Mouse (Mus musculus): Measurements from ENCODE around the gene Prc1.
"Not testable (repeated sequence)": the region's sequence is repeated elsewhere in the genome, so short reads cannot be mapped to it uniquely, and the experiment has no call there.

The Prc1 gene

DNA sequence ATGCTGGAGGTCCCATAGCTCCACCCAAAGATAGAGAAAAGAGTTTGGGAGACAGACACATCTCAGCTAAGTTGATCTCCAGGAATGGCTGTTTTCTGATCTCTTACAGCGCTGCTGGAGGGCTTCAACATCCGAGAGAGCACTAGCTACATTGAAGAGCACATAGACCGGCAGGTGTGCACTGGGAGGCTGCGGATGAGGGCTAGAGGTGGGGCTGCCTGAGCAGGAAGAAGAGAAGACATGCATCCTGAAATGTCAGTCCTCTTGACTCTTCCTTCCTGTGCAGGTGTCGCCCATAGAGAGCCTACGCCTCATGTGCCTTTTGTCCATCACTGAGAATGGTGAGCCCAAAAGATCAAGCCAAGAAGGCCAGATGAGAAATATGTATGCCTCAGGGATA lies 8.5 kb upstream of the Prc1 start:
- no peak for DNase-seq (ENCODE audit: low spot score)

DNA sequence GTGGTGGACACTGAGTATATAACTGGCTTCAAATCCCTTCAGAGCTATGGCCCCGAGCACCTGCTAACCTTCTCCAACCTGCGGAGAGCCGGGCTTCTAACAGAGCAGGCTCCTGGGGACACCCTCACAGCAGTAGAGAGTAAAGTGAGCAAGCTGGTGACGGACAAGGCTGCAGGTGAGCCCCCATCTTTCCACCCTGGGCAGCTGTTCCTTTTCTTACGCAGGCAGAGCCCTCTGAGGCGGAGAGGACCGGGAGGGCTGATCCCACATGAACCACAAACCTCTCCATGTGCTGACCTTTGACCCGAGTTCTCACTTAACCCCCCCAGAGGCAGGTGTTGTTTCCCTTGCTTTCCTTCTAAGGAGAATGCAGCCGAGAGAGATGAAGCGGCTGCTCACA lies 6.5 kb upstream of the Prc1 start:
- no peak for DNase-seq (ENCODE audit: low spot score)

DNA sequence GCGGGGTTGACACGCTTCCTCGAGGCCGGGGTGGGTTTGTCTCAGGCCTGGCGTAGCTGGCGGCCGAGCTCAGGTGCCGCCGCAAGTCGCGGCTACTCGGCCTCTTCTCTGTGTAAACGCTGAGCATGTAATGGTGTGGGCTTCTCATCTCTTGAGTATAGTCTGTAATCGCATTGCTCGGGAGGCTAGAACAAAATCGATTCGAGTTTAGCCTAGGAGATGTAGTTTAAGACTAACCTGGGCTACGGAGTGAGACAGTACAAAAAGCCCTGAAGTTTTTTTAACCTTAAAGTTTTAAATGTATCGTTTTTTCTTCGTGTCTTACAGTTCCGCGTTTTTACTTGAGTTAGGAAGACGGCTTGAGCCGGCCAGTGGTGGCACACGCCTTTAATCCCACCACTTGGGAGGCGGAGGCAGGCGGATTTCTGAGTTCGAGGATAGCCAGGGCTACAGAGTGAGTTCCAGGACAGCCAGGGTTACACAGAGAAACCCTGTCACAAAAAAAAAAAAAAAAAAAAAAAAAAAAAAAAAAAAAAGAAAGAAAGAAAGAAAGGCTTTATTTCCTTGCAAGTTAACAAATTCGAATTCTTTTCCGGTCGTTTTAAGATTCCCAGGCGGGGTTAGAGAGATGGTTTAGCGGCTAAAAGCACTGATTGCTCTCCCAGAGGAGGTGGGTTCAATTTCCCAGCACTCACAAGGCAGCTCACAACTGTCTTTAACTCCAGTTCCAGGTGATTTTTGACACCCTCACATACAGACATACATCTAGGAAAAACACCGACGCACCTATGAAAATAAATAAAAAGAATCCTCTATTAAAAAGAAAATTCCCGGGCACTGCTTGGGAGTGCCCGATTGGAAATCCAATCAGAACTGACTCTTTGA lies 756 bp downstream of the Prc1 start:
- no peak for DNase-seq (ENCODE audit: low spot score)

- DNase-seq (ENCODE audit: low spot score), result no peak
Measured at GRCm38 (mm10) chr7:80296462-80296861, 2.2 kb downstream of the Prc1 start.

GRCm38 (mm10) chr7:80297041-80297440 lies 2.8 kb downstream of the Prc1 start:
- no peak for DNase-seq (ENCODE audit: low spot score)

GRCm38 (mm10) chr7:80298754-80299153 lies 4.5 kb downstream of the Prc1 start:
- no peak for DNase-seq (ENCODE audit: low spot score)

- no peak for DNase-seq (ENCODE audit: low spot score)
Measured at GRCm38 (mm10) chr7:80299568-80299967, 5.3 kb downstream of the Prc1 start.

- no peak for DNase-seq (ENCODE audit: low spot score)
Measured at GRCm38 (mm10) chr7:80301522-80301921, 7.3 kb downstream of the Prc1 start.

DNA sequence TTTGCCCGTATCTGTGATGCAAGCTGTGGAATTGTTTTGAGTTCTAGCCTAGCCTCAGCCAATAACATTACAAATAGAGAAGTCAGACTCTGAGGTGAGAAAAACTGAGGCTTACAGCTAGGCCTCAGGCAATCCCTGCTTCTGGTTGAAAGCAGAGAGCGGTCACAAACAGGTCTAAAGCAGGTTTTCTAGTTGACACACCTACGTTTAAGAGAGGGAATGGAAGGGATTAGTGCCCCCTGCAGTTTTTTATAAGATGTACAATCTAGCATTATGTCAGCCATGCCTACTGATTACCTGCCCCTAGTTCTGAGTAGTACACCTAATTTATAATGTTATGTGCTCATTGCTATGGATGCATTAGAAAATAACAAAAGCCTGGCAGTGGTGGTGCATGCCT lies 13.5 kb downstream of the Prc1 start:
- DNase-seq (ENCODE audit: low spot score), result no peak

GRCm38 (mm10) chr7:80310771-80311170 lies 16.5 kb downstream of the Prc1 start:
- no peak for DNase-seq (ENCODE audit: low spot score)

- no peak for DNase-seq (ENCODE audit: low spot score)
Measured at GRCm38 (mm10) chr7:80315733-80316132, 21.5 kb downstream of the Prc1 start.

GRCm38 (mm10) chr7:80317439-80318115 lies 23.3 kb downstream of the Prc1 start:
- no peak for DNase-seq (ENCODE audit: low spot score)

GRCm38 (mm10) chr7:80318670-80319069 lies 24.4 kb downstream of the Prc1 start:
- DNase-seq (ENCODE audit: low spot score), result no peak

GRCm38 (mm10) chr7:80319846-80320496 lies 25.7 kb downstream of the Prc1 start:
- DNase-seq (ENCODE audit: low spot score), result no peak

DNA sequence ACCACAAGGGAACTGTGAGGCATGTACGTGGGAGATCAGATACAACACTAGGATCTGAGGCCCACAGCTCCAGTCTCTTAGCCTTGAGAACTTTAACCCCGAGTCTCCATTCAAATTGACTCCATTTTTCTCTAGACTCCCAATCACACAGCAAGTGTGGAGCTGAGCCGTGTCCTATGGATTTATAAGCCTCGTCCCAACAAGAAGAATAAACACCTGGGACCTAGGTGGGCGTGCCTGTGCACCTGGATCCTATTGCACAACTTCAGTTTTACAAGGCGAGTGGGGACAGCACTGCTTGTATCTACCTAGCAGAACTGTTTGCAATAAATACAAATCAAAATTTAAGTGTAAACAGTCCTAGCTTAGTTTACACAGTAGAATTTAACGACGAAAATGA lies 29.1 kb downstream of the Prc1 start:
- no peak for DNase-seq (ENCODE audit: low spot score)

- peak; percentile 94 for DNase-seq (ENCODE audit: low spot score)
Measured at GRCm38 (mm10) chr7:80324043-80324815, 30.0 kb downstream of the Prc1 start, which contains the start of gene Rccd1. TSS of gene Rccd1 (minus strand) at chr7:80324454.

- not testable (repeated sequence) for DNase-seq (ENCODE audit: low spot score)
Measured at GRCm38 (mm10) chr7:80324816-80325119, 30.5 kb downstream of the Prc1 start.

DNA sequence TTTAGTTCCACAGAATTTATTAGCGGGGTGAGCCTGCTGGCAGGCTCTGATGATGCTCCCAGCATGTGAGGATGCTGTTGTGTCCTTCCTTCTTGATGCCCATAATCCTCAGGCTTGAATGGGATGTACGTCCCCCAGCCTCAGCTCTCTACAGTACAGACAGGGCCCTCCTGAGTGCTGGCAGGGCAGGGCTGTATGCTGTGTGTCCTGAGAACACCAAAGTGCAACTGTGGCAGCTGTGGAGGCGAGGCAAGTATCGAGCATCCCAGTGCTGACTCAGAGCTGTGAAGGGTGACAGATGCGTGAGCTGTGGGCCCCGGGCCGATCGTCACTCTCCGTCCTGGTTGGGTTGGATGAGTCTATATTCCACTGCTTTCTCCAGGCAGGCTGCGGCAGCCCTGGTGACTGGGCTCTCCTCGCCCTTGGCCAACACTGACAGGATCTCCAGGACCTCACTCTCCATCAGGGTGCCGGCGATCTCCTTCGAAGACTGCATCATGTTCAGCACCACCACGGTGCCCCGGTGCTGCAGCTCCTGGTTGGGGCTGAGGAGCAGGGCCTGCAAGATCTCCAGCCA lies 31.1 kb downstream of the Prc1 start:
- DNase-seq (ENCODE audit: low spot score), result no peak

DNA sequence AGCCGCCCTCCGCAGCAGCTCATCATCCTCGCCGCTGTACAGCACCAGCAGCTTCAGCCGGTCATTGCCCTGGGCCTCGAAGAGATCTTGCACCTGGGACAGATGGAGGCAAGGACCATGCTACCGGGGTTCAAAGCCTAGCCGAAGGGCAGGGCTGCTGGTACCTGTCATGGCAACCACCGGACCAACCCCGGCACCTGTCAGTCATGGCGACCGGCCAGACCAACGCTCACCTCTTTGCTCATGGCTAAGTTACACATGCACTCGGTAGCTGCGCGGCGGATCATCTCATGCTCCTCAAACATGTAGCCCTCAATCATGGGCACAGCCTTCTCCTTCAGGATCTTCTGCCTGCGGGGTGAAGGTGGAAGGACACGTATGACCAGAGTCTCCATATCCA lies 31.8 kb downstream of the Prc1 start:
- no peak for DNase-seq (ENCODE audit: low spot score)

- no peak for DNase-seq (ENCODE audit: low spot score)
Measured at GRCm38 (mm10) chr7:80330278-80330677, 36.0 kb downstream of the Prc1 start.

- DNase-seq (ENCODE audit: low spot score), result no peak
Measured at GRCm38 (mm10) chr7:80331433-80331832, 37.2 kb downstream of the Prc1 start.

- DNase-seq (ENCODE audit: low spot score), result no peak
Measured at GRCm38 (mm10) chr7:80334848-80335247, 40.6 kb downstream of the Prc1 start.

All from left cerebral cortex, adult 11 months (tissue).